Mouse (Mus musculus): ENCODE data around the gene Vangl1. TPM values are rescaled to one million over a fixed set of nuclear protein-coding genes. Genes with fewer than 3 reads are reported as not detected.
"Not testable (repeated sequence)": the region's sequence is repeated elsewhere in the genome, so short reads cannot be mapped to it uniquely, and the experiment has no call there.

Vangl1 gene
- polyA plus RNA-seq, 1 experiment from 2014 or later: 21.1 TPM

DNA sequence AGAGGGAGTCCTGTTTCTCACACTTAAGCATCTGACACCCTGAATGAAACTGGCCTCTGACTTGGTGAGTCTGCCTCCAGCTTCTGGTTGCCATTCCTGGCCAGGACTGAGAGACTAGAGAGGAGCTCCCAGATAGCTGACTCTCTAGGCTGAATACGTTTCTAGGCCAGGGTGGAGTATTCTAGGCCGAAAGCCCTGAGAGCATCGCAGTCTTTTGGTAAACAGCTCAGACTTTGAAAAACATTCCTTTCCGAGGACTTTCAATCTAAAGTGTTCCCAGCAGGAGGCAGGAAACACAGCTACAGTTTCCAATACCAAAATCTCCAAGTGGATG, 38.2 kb downstream of the Vangl1 start:
- 84% methylated on average over 4 of the region's 4 CpGs for WGBS
- Histone ChIP-seq H3K9ac (replicated peaks; ENCODE audit: low read length) (no peak overlapping the region), H3K27me3 (ENCODE audit: insufficient read depth, low read length) (no peaks in the 10 kb centered on the region), H3K36me3 (ENCODE audit: insufficient read depth, low read length) (peaks cover 28% of the 10 kb centered on the region), H3K9me3 (ENCODE audit: low read length) (no peaks in the 10 kb centered on the region), H3K27ac (ENCODE audit: low read length) (no peak overlapping the region), H3K4me3 (ENCODE audit: low read length) (no peak overlapping the region), H3K4me2 (replicated peaks; ENCODE audit: low read depth, low read length) (no peak overlapping the region), H3K4me1 (ENCODE audit: insufficient read depth, low read length) (peaks cover 29% of the 10 kb centered on the region)
- no peak for ATAC-seq (ENCODE audit: low FRiP score, low TSS enrichment)

DNA sequence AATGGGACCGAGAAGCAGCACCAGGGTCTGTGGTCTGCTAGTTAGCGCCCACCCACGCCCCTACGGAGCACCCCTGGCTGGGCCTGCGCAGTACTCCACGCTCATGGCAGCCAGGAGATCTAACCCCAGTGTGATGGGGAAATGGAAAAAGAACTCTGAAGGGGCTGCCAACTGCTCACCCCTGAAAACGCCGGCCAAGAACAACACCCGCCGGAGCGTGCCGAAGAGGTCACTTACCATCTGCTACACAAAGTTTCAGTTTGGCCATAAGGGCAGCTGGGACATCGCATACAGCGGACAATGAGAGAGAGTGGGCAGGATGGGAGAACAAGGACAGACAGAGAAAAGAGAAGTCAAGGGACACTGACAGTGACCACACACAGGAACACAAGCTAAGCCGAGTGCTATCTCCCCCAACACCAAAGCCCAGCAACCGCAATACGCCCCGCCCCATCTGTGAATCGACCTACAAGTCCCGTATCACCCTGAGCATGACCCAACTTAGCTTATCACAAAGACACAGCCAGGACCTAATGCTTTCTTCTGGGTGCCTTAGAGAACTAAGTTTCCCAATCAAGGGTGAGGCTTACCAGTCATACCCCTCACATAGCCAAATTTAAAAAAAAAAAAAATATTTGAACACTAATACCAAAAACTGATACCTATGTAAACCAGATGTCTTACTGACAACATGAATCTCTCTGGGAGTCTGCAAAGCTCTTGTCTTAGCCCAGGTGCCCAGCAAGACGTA, 38.8 kb downstream of the Vangl1 start:
- no peaks in the 10 kb centered on the region for H3K27me3 ChIP-seq (ENCODE audit: insufficient read depth, low read length)
- no peak overlapping the region for H3K9ac ChIP-seq (replicated peaks; ENCODE audit: low read length)
- H3K9me3 ChIP-seq (ENCODE audit: low read length): no peaks in the 10 kb centered on the region
- H3K4me1 ChIP-seq (ENCODE audit: insufficient read depth, low read length): peaks cover 29% of the 10 kb centered on the region
- H3K4me2 ChIP-seq (replicated peaks; ENCODE audit: low read depth, low read length): no peak overlapping the region
- H3K27ac ChIP-seq (ENCODE audit: low read length): no peak overlapping the region
- H3K36me3 ChIP-seq (ENCODE audit: insufficient read depth, low read length): peaks cover 32% of the 10 kb centered on the region
- ATAC-seq (ENCODE audit: low FRiP score, low TSS enrichment): no peak; the same call in 1 of the 2 replicates
- WGBS: 67% methylated on average over 21 of the region's 21 CpGs
- no peak overlapping the region for H3K4me3 ChIP-seq (ENCODE audit: low read length)

DNA sequence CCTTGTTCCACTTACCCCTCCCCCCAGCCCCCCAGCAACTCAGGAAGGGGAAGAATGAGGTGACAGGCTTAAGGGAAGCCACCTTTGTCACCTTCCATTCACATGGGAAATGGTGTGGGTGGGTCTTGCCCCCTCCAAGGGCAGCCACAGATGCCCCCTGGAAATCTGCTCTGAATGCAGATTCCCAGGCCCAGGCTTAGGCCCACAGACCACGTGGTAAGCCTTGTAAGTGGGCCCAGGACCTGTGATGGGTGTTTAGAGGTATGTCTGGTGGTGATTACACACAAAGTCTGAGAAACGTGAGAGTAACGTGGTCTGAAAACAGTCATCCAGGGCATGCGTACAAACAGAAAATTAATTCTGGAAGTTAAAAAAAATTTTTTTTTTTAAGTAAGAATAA, 39.6 kb downstream of the Vangl1 start:
- Histone ChIP-seq H3K9me3 (ENCODE audit: low read length) (no peaks in the 10 kb centered on the region), H3K4me2 (replicated peaks; ENCODE audit: low read depth, low read length) (no peak overlapping the region), H3K27me3 (ENCODE audit: insufficient read depth, low read length) (no peaks in the 10 kb centered on the region), H3K4me1 (ENCODE audit: insufficient read depth, low read length) (peaks cover 29% of the 10 kb centered on the region), H3K9ac (replicated peaks; ENCODE audit: low read length) (no peak overlapping the region), H3K27ac (ENCODE audit: low read length) (no peak overlapping the region), H3K4me3 (ENCODE audit: low read length) (no peak overlapping the region), H3K36me3 (ENCODE audit: insufficient read depth, low read length) (peaks cover 34% of the 10 kb centered on the region)
- ATAC-seq (ENCODE audit: low FRiP score, low TSS enrichment): no peak
- WGBS: 73% methylated on average over 4 of the region's 4 CpGs

DNA sequence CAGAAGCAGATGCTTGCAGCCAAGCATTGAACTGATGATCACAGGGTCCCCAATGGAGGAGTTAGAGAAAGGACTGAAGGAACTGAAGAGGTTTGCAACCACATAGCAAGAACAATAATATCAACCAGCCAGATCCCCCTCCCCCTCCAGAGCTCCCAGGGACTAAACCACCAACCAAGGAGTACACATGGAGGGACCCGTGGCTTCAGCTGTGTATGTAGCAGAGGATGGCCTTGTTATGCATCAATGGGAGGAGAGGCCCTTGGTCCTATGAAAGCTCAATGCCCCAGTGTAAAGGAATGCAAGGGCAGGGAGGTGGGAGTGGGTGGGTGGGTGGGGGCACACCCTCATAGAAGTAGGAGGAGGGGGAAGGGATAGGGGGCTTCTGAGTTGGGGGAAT, 40.6 kb downstream of the Vangl1 start:
- Histone ChIP-seq H3K4me1 (ENCODE audit: insufficient read depth, low read length) (peaks cover 28% of the 10 kb centered on the region), H3K36me3 (ENCODE audit: insufficient read depth, low read length) (peaks cover 34% of the 10 kb centered on the region)
- not testable (repeated sequence) for H3K9ac ChIP-seq (replicated peaks; ENCODE audit: low read length); H3K9me3 ChIP-seq (ENCODE audit: low read length); H3K27me3 ChIP-seq (ENCODE audit: insufficient read depth, low read length); ATAC-seq (ENCODE audit: low FRiP score, low TSS enrichment); H3K4me3 ChIP-seq (ENCODE audit: low read length); H3K27ac ChIP-seq (ENCODE audit: low read length); H3K4me2 ChIP-seq (replicated peaks; ENCODE audit: low read depth, low read length)
- 79% methylated on average over 1 of the region's 1 CpGs for WGBS

DNA sequence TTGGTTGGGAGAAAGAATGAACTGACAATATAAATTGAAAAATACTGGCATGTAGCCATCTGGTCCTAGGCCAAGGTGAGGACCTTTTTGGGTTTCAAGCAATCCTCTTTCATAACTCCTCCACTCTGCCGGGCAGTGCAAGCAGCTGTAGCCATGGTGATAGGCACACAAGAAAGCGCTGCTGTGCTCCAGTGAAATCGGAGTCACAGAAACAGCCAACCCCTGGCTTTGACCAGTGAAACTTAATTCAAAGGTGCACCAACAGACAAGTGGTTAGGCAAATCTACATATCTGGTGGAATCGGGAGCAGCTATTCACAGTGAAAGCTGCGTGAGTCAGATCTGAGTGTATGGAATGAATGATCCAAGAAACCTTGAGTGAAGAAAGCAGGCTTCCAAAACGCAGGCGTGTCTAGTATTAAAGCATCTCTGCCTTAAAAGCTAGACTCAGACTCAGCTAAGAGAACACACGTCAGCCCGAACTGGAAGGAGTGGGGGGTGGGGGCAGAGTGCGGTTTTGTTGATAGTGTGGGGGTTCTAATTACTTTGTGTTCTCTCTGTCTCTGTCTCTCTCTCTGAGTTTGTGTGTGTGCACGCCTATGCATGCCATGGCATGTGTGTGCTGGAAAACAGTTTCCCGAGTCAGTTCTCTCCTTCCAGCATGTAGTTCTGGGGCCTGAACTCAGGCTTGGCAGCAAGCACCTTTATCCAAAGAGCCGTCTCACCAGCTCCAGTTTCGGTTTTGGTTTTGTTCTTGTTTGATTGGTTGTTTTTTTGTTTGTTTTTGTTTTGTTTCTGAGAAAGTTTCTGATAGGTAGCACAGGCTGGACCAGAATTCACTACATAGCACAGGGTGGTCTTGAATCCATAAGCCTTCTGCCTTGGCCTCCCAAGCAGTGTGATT, 44.8 kb downstream of the Vangl1 start:
- Histone ChIP-seq H3K4me2 (replicated peaks; ENCODE audit: low read depth, low read length) (no peak overlapping the region), H3K36me3 (ENCODE audit: insufficient read depth, low read length) (peaks cover 39% of the 10 kb centered on the region), H3K4me3 (ENCODE audit: low read length) (no peak overlapping the region), H3K4me1 (ENCODE audit: insufficient read depth, low read length) (peaks cover 10% of the 10 kb centered on the region), H3K9ac (replicated peaks; ENCODE audit: low read length) (no peak overlapping the region), H3K27me3 (ENCODE audit: insufficient read depth, low read length) (no peaks in the 10 kb centered on the region), H3K9me3 (ENCODE audit: low read length) (no peaks in the 10 kb centered on the region), H3K27ac (ENCODE audit: low read length) (peak overlapping the region; percentile 12; the same call in 1 of the 2 replicates)
- 48% methylated on average over 14 of the region's 14 CpGs for WGBS
- peak; percentile 89; the same call in 1 of the 2 replicates for ATAC-seq (ENCODE audit: low FRiP score, low TSS enrichment)

DNA sequence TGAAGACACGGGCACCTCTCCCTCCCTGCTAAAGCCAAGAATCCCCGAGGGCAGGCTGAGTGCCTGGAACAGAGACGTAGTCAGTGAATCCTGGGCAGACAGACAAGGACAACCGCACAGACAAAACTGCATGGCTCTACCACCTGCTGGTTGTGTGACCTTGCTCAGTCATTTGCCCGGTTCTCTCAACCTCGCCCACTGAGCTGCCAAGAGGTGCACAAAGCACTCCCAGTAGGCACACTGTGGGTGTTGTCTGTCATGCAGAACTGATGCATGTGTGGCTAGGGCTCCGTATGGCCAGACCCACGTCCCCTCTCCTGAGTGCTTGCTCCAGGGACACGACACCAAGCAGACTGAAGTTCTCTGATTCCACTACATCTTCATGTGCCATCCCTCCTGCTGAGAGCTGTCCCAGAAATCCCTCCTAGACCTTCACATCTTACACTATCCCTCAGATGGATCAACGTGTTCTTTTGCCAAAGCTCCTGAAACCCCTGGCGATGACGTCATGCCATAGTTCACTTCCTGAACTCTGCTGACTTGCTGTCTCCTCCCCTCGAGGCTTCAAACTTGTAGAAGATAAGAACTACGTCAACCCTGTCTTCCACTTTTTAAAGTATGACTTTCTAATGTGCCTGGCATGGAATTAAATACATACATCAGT, 45.6 kb downstream of the Vangl1 start:
- H3K4me1 ChIP-seq (ENCODE audit: insufficient read depth, low read length): peaks cover 15% of the 10 kb centered on the region
- no peaks in the 10 kb centered on the region for H3K9me3 ChIP-seq (ENCODE audit: low read length)
- H3K4me3 ChIP-seq (ENCODE audit: low read length): no peak overlapping the region
- H3K4me2 ChIP-seq (replicated peaks; ENCODE audit: low read depth, low read length): no peak overlapping the region
- 67% methylated on average over 14 of the region's 14 CpGs for WGBS
- no peaks in the 10 kb centered on the region for H3K27me3 ChIP-seq (ENCODE audit: insufficient read depth, low read length)
- ATAC-seq (ENCODE audit: low FRiP score, low TSS enrichment): peak; percentile 30; the same call in 1 of the 2 replicates
- no peak overlapping the region for H3K9ac ChIP-seq (replicated peaks; ENCODE audit: low read length)
- H3K27ac ChIP-seq (ENCODE audit: low read length): no peak overlapping the region
- peaks cover 36% of the 10 kb centered on the region for H3K36me3 ChIP-seq (ENCODE audit: insufficient read depth, low read length)

DNA sequence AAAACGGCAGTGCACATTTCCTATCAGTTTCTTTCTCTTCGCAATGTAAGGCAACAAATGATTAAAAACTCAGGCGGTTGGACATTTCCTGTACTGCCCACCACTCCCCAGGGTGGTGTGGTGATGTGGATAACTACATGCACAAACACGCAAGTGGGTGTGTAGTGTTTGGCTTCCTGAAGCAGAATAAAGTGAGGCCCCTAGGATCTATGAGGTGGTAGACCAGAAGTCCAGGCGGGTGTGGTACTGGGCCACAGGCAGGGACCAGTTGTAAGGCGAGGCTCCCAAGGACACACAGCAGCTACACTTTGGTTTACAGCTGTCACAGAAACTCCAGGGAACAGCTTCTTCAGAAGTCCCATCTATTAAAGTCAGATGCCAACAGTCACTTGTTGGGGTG, 46.8 kb downstream of the Vangl1 start:
- H3K4me1 ChIP-seq (ENCODE audit: insufficient read depth, low read length): peaks cover 22% of the 10 kb centered on the region
- WGBS: 87% methylated on average over 6 of the region's 6 CpGs
- no peak overlapping the region for H3K4me2 ChIP-seq (replicated peaks; ENCODE audit: low read depth, low read length)
- H3K27ac ChIP-seq (ENCODE audit: low read length): no peak overlapping the region
- H3K9me3 ChIP-seq (ENCODE audit: low read length): no peaks in the 10 kb centered on the region
- no peak for ATAC-seq (ENCODE audit: low FRiP score, low TSS enrichment)
- H3K27me3 ChIP-seq (ENCODE audit: insufficient read depth, low read length): no peaks in the 10 kb centered on the region
- no peak overlapping the region for H3K4me3 ChIP-seq (ENCODE audit: low read length)
- peaks cover 24% of the 10 kb centered on the region for H3K36me3 ChIP-seq (ENCODE audit: insufficient read depth, low read length)
- H3K9ac ChIP-seq (replicated peaks; ENCODE audit: low read length): no peak overlapping the region

DNA sequence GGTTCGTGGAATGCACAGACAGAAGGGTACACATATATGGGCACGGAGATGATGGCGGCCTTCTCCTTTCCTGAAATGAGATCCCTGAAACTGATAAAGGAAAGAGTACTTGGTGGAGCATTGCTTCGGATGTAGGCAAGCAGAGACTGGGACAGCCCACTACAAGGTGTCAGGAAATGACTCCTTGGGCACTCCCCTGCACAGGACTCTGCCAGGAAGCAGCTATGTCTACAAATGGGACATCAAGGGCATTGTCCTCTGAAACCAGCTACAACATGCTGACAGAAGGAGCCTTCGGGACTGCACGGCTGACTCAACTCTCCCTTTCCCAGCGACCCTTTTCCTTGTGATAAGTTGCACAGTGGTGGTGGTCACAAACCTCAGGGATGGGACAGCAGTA, 47.8 kb downstream of the Vangl1 start:
- Histone ChIP-seq H3K4me1 (ENCODE audit: insufficient read depth, low read length) (peaks cover 31% of the 10 kb centered on the region), H3K9me3 (ENCODE audit: low read length) (no peaks in the 10 kb centered on the region), H3K27ac (ENCODE audit: low read length) (no peak overlapping the region), H3K4me2 (replicated peaks; ENCODE audit: low read depth, low read length) (no peak overlapping the region), H3K27me3 (ENCODE audit: insufficient read depth, low read length) (no peaks in the 10 kb centered on the region), H3K4me3 (ENCODE audit: low read length) (no peak overlapping the region), H3K9ac (replicated peaks; ENCODE audit: low read length) (no peak overlapping the region), H3K36me3 (ENCODE audit: insufficient read depth, low read length) (peaks cover 19% of the 10 kb centered on the region; the same call in 1 of the 2 replicates)
- 75% methylated on average over 7 of the region's 7 CpGs for WGBS
- ATAC-seq (ENCODE audit: low FRiP score, low TSS enrichment): no peak

DNA sequence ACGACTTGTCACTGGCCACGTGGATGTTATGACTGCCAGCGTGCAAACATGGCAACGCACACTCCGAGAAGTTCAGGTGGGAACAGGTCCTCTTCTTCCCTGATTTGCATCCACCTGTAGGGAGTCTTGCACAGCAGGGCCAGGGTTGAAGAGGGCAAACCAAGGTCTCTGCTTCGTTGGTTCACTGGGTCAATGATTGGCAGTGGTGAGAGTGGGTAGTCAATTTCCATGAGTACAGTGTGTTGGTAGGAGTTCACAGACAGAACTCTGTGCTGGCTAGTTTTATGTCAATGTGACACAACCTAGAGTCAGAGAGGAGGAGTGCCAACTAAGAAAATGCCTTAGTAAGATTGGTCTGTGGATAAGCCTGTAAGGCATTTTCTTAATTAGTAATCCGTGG, 50.4 kb downstream of the Vangl1 start:
- peak; percentile 13; the same call in 1 of the 2 replicates for ATAC-seq (ENCODE audit: low FRiP score, low TSS enrichment)
- no peaks in the 10 kb centered on the region for H3K27me3 ChIP-seq (ENCODE audit: insufficient read depth, low read length)
- H3K9ac ChIP-seq (replicated peaks; ENCODE audit: low read length): no peak overlapping the region
- peaks cover 12% of the 10 kb centered on the region; the same call in 1 of the 2 replicates for H3K36me3 ChIP-seq (ENCODE audit: insufficient read depth, low read length)
- peak overlapping the region; percentile 69 for H3K27ac ChIP-seq (ENCODE audit: low read length)
- peaks cover 32% of the 10 kb centered on the region for H3K4me1 ChIP-seq (ENCODE audit: insufficient read depth, low read length)
- no peak overlapping the region for H3K4me3 ChIP-seq (ENCODE audit: low read length)
- 73% methylated on average over 7 of the region's 7 CpGs for WGBS
- no peaks in the 10 kb centered on the region for H3K9me3 ChIP-seq (ENCODE audit: low read length)
- H3K4me2 ChIP-seq (replicated peaks; ENCODE audit: low read depth, low read length): no peak overlapping the region

All from kidney, embryonic 16.5 days (tissue).